ENCODE assay signal across 17 mouse cellular contexts in genomic region chr4:54798523-54798922, GRCm38 (mm10).
"Had no signal": no experiment of that assay in that cellular context is flagged by ENCODE, and none has a peak within 500 bp of the region (broad histone marks: within the 10 kb centered on the region; RNA-seq: fewer than 3 reads in every experiment).

No protein-coding gene starts in this region.

- ATAC-seq: hindbrain, postnatal 0 days; intestine, embryonic 15.5 days; intestine, postnatal 0 days had no signal

- DNase-seq: gastrocnemius, adult 2 months; gastrocnemius, postnatal 10 days; gastrocnemius, postnatal 25 days; heart, adult 18-20 months; heart, postnatal 10 days; heart, postnatal 4 days; kidney, adult 18-20 months; kidney, adult 8-10 months; kidney, postnatal 10 days; kidney, postnatal 25 days; kidney, postnatal 4 days; layer of hippocampus, postnatal 36 days; liver; liver, embryonic 13.5 days had no signal
